Mouse (Mus musculus) naive thymus-derived CD4-positive, alpha-beta T cell, adult 2 months (primary cell): ENCODE measurements around the gene Kdm6b.

Source experiments
- DNase-seq: peaks from one replicate; pipeline ENCODE4 v3.0.0-alpha.2; 2011; ENCODE audit warnings: low read depth

The Kdm6b gene

DNA sequence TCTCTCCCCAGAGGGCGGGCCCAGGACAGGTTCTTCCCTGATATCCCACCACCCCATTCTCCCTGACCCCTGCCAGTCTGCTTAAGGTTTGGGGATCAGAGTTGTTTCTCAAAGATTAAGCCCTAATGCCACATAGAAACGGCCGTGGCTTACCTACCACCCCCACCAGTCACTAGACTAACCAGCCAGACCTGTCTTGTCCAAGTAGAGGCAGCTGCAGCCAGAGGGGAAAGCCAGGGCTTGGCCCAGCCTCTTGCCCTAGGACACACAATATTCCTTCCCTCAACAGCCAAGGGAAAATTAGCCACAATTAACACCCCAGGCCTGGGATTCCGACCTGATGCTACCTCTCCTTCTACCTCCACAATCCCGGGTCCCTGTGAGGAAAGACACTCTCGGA, 47.8 kb downstream of the Kdm6b start:
- peak; percentile 37 for DNase-seq

DNA sequence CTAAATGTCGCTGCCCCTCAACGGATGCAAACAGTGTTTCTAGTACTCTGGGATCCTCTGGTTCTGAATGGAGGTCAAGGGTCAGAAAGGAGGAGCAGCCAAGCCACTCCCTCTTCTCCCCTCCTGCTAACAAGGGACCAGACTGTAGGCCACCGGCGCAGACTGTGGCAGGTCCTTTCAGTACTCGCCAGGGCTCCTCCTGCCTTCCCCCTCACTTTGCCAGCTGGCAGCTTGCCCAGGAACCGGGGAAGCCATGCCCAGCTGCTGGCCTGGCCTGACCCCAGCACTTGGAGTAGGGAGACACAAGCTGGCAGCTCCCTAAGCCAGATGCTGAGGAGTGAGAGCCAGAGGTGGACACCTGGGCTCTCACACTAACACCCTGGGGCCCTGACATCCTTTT, 48.6 kb downstream of the Kdm6b start:
- DNase-seq: peak; percentile 31

DNA sequence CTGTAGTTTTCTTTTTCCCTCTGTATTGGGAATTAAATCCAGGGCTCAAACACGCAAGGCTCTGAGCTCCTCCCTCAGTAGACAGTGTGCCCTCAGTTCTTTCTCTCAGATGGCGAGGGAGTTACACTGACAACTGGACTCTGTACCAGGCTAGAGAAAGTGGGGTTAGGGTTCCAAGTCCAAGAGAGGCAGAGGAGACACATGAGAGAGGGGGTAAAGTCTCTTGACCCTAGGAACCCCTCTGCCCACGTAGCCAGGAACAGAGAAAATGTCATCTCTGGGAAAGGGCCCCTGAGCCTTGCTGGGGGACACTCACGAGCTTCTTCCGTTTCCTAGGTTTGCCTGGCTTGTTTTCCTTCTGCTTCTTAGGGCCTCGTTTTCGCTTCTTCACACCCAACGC, 49.1 kb downstream of the Kdm6b start:
- DNase-seq: no peak

DNA sequence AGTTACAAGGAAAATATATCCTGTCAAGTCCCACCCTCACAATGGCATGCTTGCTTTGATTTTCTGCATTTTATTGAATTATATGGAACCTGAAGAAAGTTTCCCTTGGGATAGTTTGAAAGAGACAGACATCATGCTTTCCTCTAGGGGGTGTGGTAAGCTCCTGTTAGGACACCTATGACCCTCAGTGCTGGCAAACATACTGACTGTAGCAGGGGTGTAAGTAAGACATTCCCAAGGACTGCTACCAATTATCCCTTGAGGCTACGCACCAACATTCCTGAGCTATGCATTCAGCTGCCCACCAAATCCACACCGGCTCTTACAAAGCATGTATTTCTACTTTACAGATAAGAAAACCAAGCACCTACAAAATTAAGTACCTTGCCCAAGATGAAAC, 51.0 kb downstream of the Kdm6b start:
- no peak for DNase-seq

DNA sequence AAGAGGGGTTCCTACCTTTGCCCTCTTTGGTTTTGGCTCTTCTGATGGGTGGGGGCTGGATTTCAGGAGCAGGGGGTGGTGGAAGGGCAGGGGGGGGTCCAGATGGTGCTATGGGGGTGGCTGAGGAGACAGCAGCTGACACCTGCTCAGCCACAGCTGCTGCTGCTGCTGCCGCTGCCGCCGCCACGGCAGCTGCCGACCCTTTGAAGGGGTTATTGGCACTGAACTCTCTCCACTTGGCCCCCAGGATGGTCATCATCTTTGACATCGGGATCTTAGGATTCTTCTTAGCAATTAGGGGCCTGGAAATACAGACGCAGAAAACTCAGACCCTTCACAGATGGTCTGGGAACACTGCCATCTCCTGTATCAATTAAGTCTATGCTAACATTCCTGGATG, 51.5 kb downstream of the Kdm6b start:
- no peak for DNase-seq

DNA sequence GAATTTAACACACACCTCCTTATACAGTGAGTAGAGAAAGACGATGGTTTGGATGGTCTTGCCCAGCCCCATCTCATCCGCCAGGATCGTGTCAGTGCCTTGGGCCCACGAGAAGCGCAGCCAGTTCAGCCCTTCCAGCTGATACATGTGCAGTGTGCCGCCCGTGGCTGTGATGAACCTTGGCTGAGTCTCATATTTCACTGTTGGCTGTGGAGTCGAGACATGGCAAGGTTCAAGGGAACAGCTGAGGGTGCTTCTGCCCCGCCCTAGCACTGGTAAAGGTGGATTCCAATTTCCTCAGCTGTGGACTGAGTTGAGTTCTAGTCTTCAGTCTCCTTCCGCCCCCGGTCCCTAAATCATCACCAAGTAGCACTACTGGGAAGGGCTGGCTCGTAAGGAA, 55.8 kb downstream of the Kdm6b start:
- no peak for DNase-seq

DNA sequence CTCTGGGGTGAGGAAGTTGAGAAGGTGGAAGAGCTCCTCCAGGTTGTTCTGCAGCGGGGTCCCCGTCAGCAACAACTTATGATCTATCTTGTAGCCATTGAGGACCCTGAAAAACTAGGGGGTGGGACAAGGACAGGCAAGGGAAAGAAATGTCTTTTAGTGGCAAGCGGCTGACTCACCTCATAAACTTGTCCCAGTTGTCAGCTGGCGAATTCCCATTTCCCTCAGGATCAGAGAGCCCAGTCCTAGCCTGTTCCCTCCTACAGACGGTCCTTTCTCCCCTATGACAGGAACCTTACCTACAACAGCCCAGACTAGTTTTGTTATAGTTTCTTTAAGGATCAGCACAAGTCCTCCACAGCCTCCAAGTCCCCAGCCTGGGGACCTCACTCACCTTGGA, 56.9 kb downstream of the Kdm6b start:
- DNase-seq: no peak
